Comparison of ENCODE assay signal across 8 mouse cellular contexts in the genomic region with DNA sequence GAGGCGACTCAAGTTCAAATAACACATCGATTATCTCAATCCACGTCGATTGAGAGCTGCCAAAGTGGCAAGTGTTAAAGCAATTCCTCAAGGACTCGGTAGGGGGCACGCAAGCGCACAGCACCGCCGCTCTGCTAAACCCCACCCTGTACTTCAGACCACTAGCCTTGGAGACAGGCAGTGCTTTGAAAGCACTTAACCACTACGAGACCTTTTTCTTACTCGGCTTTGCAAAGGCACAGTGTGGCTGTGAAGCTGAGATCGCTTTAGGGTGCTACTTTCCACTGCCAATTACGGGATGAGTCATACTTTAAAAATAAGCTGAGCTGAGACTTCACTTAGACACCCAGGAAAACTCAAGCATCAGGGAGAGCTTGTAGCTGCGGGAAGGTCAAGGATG. TPM values are rescaled to one million over a fixed set of nuclear protein-coding genes. Genes with fewer than 3 reads are reported as not detected.
DNase-seq lines count a peak whose midpoint lies in the region; ATAC-seq and TF ChIP-seq lines count a peak whose summit lies in the region.

No protein-coding gene starts in this region.

- peak overlapping the region; percentile 79 for H3K27ac ChIP-seq in gastrocnemius, adult 2 months
- no peak overlapping the region for H3K27ac ChIP-seq in midbrain, embryonic 14.5 days (replicated peaks; ENCODE audit: low read depth, low read length)

- no peak overlapping the region for H3K9ac ChIP-seq in midbrain, embryonic 14.5 days (replicated peaks; ENCODE audit: low read length)

- no peaks in the 10 kb centered on the region for H3K36me3 ChIP-seq in midbrain, embryonic 14.5 days (ENCODE audit: control insufficient read depth, insufficient read depth, low read length)

- H3K4me1 ChIP-seq in midbrain, embryonic 14.5 days (ENCODE audit: control insufficient read depth, insufficient read depth, low read length): no peaks in the 10 kb centered on the region

- DNase-seq in urinary bladder, postnatal 14 days (ENCODE audit: low spot score): peak; percentile 58
- DNase-seq in urinary bladder, postnatal 10 days (ENCODE audit: low spot score): no peak
- peak; percentile 43 for DNase-seq in cerebellum, adult 9-11 months
- peak; percentile 76 for DNase-seq in gastrocnemius, adult 2 months
- peak; percentile 59 to 69 for DNase-seq in left cerebral cortex, postnatal 36 days (ENCODE audit: low spot score in 2 of 2)
- DNase-seq in midbrain, embryonic 14.5 days: peak; percentile 76
- DNase-seq in spleen, postnatal 4 days (ENCODE audit: low spot score in 2 of 2): peak; percentile 55 to 81

- intact Hi-C loops in gastrocnemius, adult 2 months (cut with DNase I): loop anchor here (2.0 kb wide), 1 partner anchor 16 kb away; no protein-coding TSS in a partner anchor
- intact Hi-C loops in left cerebral cortex, postnatal 36 days (cut with DNase I): no loop called here

- no peak overlapping the region for H3K4me2 ChIP-seq in midbrain, embryonic 14.5 days (ENCODE audit: low read length)

- WGBS in midbrain, embryonic 14.5 days: 14% methylated on average over 14 of the region's 14 CpGs

- no peaks in the 10 kb centered on the region for H3K9me3 ChIP-seq in midbrain, embryonic 14.5 days (ENCODE audit: control insufficient read depth, low read length)

- peak; percentile 90 for TF ChIP-seq CTCF in gastrocnemius, adult 2 months (IDR thresholded peaks at IDR 0.05)

- no peaks in the 10 kb centered on the region for H3K27me3 ChIP-seq in midbrain, embryonic 14.5 days (ENCODE audit: control insufficient read depth, insufficient read depth, low read length)

- ATAC-seq in inflammation-experienced regulatory T-cells, adult 6 months: peak; percentile 88
- no peak for ATAC-seq in midbrain, embryonic 14.5 days (ENCODE audit: low FRiP score, low TSS enrichment)

- H3K4me3 ChIP-seq in gastrocnemius, adult 2 months: peak overlapping the region; percentile 52
- no peak overlapping the region for H3K4me3 ChIP-seq in midbrain, embryonic 14.5 days (replicated peaks; ENCODE audit: low read depth, low read length)

RNA-seq across cellular contexts. Expression of a gene that starts 9.7 kb away (rescaled TPM):
- total RNA-seq in gastrocnemius, adult 2 months (2021): 10 to 100 TPM; 97.4 to 99.1 TPM
- 10 to 100 TPM; 55.1 to 93.1 (median 65.4) TPM for polyA plus RNA-seq in inflammation-experienced regulatory T-cells, adult 6 months (2017; shearing (Covaris generic))
- 10 to 100 TPM; 32.7 to 34.8 TPM for total RNA-seq in left cerebral cortex, postnatal 36 days (2021)
- 0.42 and 2.4 TPM in 2 replicates for polyA plus RNA-seq in midbrain, embryonic 14.5 days (2014; fragmentation: Nextera tagmentation; extraction: Ambion mirVana)
